Mouse (Mus musculus): ENCODE measurements around the gene Rps15. TPM values are rescaled to one million over a fixed set of nuclear protein-coding genes. Genes with fewer than 3 reads are reported as not detected.

Gene Rps15
- total RNA-seq, 2 experiments from 2014 or later = 2,815 to 4,307 TPM

DNA sequence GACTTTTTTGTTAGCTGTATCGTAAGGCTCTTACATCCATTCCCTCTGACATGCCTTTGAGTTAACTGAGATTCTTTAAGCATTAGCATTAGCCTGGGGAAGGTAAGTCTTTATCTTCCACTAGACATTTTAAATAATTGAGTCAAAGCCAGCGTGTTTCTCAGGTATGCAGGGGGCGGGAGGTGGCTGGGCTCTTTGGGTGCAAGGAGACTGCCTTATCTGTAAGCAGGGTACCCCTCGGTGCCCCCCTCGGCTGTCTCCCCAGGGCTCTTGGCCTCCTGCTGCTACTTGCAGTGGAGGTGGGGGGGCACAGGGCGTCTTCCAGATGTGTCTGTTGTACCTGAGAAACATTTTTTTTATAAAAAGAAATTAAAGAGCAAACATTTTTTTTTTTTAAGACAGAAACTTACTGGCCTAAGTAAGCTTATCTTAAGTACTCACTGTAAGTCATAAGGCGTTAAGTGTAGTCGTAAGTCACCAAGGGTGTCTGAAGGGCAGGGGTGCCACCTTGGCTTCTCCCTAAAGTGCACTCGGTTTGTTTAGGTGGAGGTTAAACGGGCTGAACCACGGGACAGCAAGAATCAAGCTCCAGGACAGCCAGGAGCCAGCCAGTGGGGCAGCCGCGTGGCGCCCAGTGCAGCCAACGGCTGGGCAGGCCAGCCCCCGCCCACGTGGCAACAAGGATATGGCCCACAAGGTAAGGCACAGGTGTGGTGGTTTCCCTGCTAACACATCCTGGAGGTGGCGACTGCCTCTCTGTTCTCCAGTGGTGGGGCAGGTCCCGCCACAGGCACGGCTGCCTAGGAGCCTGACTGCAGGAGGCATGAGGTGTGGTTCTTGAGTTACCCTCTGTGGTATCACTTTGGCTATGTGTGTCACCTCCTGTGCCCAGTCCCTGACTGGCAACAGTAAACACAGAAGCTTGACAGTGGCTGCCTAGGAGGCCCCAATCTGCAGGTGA lies 9.5 kb upstream of the Rps15 start:
- ATAC-seq (replicated peaks; ENCODE audit: low FRiP score, low TSS enrichment, poor library complexity, severe bottlenecking) = no peak

GRCm38 (mm10) chr10:80285222-80286070 lies 6.8 kb upstream of the Rps15 start:
- no peak for ATAC-seq (replicated peaks; ENCODE audit: low FRiP score, low TSS enrichment, poor library complexity, severe bottlenecking)

- ATAC-seq (replicated peaks; ENCODE audit: low FRiP score, low TSS enrichment, poor library complexity, severe bottlenecking) = no peak
Observed at GRCm38 (mm10) chr10:80288097-80288496, 4.2 kb upstream of the Rps15 start.

- ATAC-seq (replicated peaks; ENCODE audit: low FRiP score, low TSS enrichment, poor library complexity, severe bottlenecking) = no peak
Observed at GRCm38 (mm10) chr10:80288657-80289056, 3.6 kb upstream of the Rps15 start.

- ATAC-seq (replicated peaks; ENCODE audit: low FRiP score, low TSS enrichment, poor library complexity, severe bottlenecking) = no peak
Observed at GRCm38 (mm10) chr10:80293325-80293724, 1.1 kb downstream of the Rps15 start.

GRCm38 (mm10) chr10:80294311-80294710 lies 2.1 kb downstream of the Rps15 start:
- ATAC-seq (replicated peaks; ENCODE audit: low FRiP score, low TSS enrichment, poor library complexity, severe bottlenecking) = no peak

GRCm38 (mm10) chr10:80294788-80295303 lies 2.6 kb downstream of the Rps15 start:
- no peak for ATAC-seq (replicated peaks; ENCODE audit: low FRiP score, low TSS enrichment, poor library complexity, severe bottlenecking)

- peak; percentile 62 for ATAC-seq (replicated peaks; ENCODE audit: low FRiP score, low TSS enrichment, poor library complexity, severe bottlenecking)
Observed at GRCm38 (mm10) chr10:80295618-80296425, 3.6 kb downstream of the Rps15 start, which contains the start of gene Apc2. Gene Apc2, plus strand, starts transcription at chr10:80295977.

GRCm38 (mm10) chr10:80296824-80297223 lies 4.6 kb downstream of the Rps15 start:
- no peak for ATAC-seq (replicated peaks; ENCODE audit: low FRiP score, low TSS enrichment, poor library complexity, severe bottlenecking)

DNA sequence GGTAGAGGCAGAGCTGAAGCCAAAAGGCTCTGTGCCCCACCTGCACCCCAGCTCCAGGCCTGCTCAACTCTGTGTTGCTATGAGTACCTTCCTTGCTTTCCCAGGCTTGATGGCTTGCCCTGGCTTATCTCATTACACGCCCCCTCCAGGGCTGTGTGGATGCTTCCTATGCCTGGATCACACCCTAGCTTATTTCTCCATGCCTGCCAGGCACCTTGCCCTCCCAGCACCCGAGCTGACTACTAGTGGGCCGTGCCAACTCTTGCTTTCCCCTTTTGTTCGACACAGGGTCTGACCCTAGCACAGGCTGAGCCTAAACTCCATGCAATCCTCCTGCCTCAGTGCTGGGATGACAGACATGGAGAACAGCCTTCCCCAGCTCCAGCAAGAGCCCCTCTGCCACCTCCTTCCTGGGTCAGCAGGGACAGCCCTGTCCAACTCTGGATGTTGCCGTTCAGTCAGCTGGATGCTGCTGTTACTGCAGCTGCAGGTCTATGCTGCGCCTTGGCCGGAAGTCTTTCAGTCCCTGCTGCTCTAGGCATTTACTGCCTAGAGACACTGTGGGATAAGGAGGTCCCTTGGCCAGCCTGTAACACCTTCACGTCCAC lies 5.4 kb downstream of the Rps15 start:
- no peak for ATAC-seq (replicated peaks; ENCODE audit: low FRiP score, low TSS enrichment, poor library complexity, severe bottlenecking)

DNA sequence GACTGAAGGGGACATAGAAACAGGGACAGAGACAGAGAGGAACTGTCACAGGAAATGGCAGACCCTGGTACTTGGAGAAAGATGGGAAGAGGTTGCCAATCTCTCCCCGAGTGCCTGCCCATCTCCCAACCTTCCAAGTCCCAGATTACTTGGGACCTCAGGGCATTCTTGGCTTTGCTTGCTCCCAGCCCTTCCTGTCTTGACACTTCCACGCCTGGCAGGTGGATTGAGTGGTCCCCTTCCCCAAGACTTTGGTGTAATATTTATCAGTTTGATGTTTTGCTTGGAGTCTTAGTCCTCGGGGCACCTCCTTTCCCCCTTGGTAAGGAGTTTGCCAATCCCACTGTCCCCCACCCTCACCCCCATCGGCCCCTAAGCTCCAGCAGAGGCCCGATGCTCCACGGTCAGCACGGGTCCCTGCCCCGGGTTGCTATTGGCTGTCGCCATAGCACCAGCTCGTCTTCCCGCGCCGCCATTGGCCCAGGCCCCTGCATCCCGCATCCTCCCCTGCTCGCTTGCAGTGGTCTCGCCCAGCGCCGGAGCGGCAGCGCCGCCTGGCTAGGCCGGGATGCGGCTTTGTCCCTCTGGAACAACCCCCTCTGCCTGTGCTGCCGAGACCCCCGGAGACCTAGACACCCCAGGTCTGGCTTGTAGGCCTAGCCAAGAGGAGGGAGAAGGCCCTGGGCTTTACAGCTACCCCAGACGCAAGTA lies 6.5 kb downstream of the Rps15 start:
- ATAC-seq (replicated peaks; ENCODE audit: low FRiP score, low TSS enrichment, poor library complexity, severe bottlenecking) = no peak

DNA sequence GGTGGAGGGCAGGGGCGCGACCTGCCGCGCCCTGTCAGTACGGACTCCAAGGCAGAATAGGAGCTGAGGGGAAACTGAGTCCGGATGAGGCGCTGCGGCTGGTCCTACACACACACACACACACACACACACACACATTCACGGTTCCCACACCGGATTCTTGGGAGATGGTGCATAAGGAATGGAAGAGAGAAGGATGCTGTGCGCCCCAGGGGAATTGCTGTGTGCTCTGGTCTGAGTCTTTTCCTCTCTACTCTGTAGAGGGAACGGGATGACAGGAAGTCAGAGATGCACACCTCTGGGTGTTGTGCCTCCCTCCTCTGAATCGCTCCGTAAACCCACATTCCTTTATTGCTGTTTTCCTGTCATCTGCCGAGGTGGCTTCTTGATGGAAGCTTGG lies 7.0 kb downstream of the Rps15 start:
- no peak for ATAC-seq (replicated peaks; ENCODE audit: low FRiP score, low TSS enrichment, poor library complexity, severe bottlenecking)

DNA sequence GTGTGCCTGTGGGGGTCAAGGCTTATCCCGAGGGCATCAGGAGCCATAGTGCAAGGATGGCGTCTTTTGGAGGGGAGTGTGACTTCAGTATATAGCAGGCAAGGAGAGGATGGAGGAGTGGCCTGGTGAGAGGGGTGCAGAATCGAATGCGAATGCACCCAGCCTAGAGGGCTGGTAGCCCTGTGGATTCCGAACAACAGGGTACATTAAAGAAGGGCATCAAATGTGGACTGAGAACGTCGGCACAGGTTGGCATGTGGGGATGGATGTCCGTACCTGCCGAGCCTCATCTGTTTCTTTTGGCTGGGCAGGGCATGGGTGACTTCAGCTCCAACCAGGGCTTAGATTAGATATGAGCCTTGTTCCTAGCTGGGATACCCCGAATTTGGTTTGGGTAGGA lies 7.6 kb downstream of the Rps15 start:
- no peak for ATAC-seq (replicated peaks; ENCODE audit: low FRiP score, low TSS enrichment, poor library complexity, severe bottlenecking)

DNA sequence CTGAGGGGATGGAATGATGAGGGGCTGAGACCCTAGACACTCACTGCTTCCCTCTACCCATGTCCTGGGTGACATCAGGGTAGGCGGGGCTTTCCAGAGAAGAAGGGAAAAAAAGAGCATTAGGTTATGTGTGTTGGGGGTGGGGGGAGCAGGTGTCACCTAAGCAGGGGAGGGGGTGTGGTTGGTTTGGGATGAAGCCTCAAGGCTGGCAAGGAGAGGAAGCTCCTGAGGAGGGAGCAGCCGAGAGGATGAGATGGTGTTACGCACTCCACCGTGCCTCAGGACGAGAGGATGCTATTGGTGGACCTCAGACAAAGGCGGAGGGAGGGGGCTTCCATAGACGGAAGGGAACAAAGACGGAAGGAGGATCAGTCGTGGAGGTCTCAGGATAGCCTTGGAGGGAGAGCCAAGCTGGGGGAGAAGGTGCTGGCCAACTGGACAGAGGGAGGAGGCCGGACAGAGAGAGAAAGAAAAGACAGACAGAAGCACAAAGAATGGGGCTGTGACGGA lies 8.5 kb downstream of the Rps15 start:
- ATAC-seq (replicated peaks; ENCODE audit: low FRiP score, low TSS enrichment, poor library complexity, severe bottlenecking) = no peak

DNA sequence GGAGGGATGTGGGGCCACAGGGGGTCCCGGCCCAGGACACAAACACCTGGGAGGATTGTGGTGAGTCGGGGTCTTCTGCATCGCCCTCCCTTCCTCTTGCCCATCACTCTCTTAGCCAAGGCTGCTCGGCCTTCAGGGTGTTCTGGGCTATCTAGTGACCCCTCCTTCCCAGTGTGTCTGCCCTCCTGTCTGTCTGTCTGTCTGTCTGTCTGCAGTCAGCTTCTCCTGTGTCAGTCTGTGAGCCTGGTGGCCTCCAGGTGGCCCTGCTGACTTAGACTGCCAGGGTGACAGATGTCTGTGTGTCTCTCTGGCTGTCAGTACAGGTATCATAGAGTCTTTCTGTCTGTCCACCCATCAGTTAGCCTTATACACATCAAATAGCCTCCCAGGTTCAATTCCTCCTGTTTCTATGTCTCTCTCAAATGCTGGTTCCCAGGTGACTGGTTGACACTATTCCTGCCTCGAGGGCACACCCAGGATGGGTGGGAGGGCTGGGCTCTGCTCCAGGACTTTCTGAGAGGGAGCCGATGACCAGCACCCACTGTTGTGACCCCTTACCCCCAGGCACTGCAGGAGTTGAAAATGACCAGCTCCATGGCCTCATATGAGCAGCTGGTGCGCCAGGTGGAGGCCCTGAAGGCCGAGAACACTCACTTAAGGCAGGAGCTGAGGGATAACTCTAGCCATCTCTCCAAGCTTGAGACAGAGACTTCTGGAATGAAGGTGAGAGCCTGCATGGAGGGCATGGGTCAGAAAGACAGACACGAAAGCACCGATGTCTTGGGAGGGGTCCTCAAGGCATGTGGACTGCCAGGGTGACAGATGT lies 9.2 kb downstream of the Rps15 start:
- ATAC-seq (replicated peaks; ENCODE audit: low FRiP score, low TSS enrichment, poor library complexity, severe bottlenecking) = no peak

DNA sequence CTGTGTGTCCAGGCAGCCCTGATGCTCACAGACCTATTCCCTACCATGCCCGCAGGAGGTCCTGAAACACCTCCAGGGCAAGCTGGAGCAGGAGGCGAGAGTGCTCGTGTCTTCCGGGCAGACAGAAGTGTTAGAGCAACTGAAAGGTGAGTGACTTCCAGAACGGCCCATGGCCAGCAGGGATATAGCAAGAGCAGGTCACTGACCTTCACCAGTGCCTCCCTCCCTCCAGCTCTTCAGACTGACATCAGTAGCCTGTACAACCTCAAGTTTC lies 9.8 kb downstream of the Rps15 start:
- ATAC-seq (replicated peaks; ENCODE audit: low FRiP score, low TSS enrichment, poor library complexity, severe bottlenecking) = no peak

GRCm38 (mm10) chr10:80302471-80302881 lies 10.2 kb downstream of the Rps15 start:
- ATAC-seq (replicated peaks; ENCODE audit: low FRiP score, low TSS enrichment, poor library complexity, severe bottlenecking) = no peak

Measured in megakaryocyte-erythroid progenitor cell, adult 5-6 weeks (primary cell).